Mouse (Mus musculus) ovary, postnatal 14 days (tissue): ENCODE measurements around the gene Agpat2.
A peak's percentile ranks its signal among the peaks of the same experiment; 100 is the strongest.

Source experiments
- DNase-seq: peaks from one replicate; pipeline ENCODE4 v3.0.0; 2022; ENCODE audit warnings: low spot score

Agpat2 gene

GRCm38 (mm10) chr2:26603720-26604671, at the start of gene Agpat2:
TSS of gene Agpat2 (minus strand) at chr2:26604417.
- peak; percentile 62 for DNase-seq

- peak; percentile 60 for DNase-seq
These were observed 42.6 kb upstream of the Agpat2 start for GRCm38 (mm10) chr2:26646643-26647293.

- no peak for DNase-seq
These were observed 39.7 kb upstream of the Agpat2 start for GRCm38 (mm10) chr2:26643942-26644341.

- no peak for DNase-seq
These were observed 36.9 kb upstream of the Agpat2 start for GRCm38 (mm10) chr2:26641006-26641647.

GRCm38 (mm10) chr2:26639838-26640830, 35.9 kb upstream of the Agpat2 start:
- DNase-seq: peak; percentile 99

- DNase-seq: no peak
These were observed 34.9 kb upstream of the Agpat2 start for GRCm38 (mm10) chr2:26639083-26639482.

- DNase-seq: no peak
These were observed 34.4 kb upstream of the Agpat2 start for GRCm38 (mm10) chr2:26638572-26638971.

- no peak for DNase-seq
These were observed 33.8 kb upstream of the Agpat2 start for GRCm38 (mm10) chr2:26638039-26638438.

GRCm38 (mm10) chr2:26637316-26637932, 33.2 kb upstream of the Agpat2 start:
- DNase-seq: no peak

GRCm38 (mm10) chr2:26636325-26636635, 32.1 kb upstream of the Agpat2 start:
- no peak for DNase-seq

GRCm38 (mm10) chr2:26635489-26636324, 31.5 kb upstream of the Agpat2 start:
- DNase-seq: no peak

- DNase-seq: no peak
These were observed 30.6 kb upstream of the Agpat2 start for GRCm38 (mm10) chr2:26634629-26635488.

- DNase-seq: no peak
These were observed 29.8 kb upstream of the Agpat2 start for GRCm38 (mm10) chr2:26633953-26634530.

GRCm38 (mm10) chr2:26632541-26633395, 28.6 kb upstream of the Agpat2 start:
- DNase-seq: no peak

- no peak for DNase-seq
These were observed 24.7 kb upstream of the Agpat2 start for GRCm38 (mm10) chr2:26628792-26629437.

GRCm38 (mm10) chr2:26627921-26628739, 23.9 kb upstream of the Agpat2 start, which contains the start of gene Fam69b:
TSS of gene Fam69b (plus strand) at chr2:26628457.
- DNase-seq: peak; percentile 51
